Mouse (Mus musculus) lung, embryonic 14.5 days (tissue): Measurements from ENCODE around the gene Stat1. TPM values are rescaled to one million over a fixed set of nuclear protein-coding genes. Genes with fewer than 3 reads are reported as not detected.

Source experiments
- ATAC-seq: fragments of 200-750 bp; cut with Nextera tagmentation; 2 replicates; pipeline ENCODE4 v1.8.0; 2017; ENCODE audit warnings: mild to moderate bottlenecking, moderate TSS enrichment, moderate library complexity; ENCODE audit not compliant: insufficient read depth
- DNase-seq: peaks from one replicate; pipeline ENCODE4 v3.0.0-alpha.2; 2015
- H3K27ac ChIP-seq: fragments of 300-500 bp; sonication (generic); 2 replicates; pipeline ENCODE4 v1.5.1; 2014; ENCODE audit warnings: low read depth, mild to moderate bottlenecking, moderate library complexity
- H3K27me3 ChIP-seq: fragments of 300-500 bp; sonication (generic); 2 replicates; pipeline ENCODE4 v1.6.1; 2014; ENCODE audit warnings: low read length, control low read depth; ENCODE audit not compliant: insufficient read depth
- H3K36me3 ChIP-seq: fragments of 300-500 bp; sonication (generic); 2 replicates; pipeline ENCODE4 v1.6.1; 2014; ENCODE audit warnings: control low read depth; ENCODE audit not compliant: insufficient read depth
- H3K4me1 ChIP-seq: fragments of 300-500 bp; sonication (generic); 2 replicates; pipeline ENCODE4 v1.6.1; 2014; ENCODE audit warnings: antibody characterized with exemption, control low read depth; ENCODE audit not compliant: insufficient read depth
- H3K4me2 ChIP-seq: fragments of 300-500 bp; sonication (generic); 2 replicates; pipeline ENCODE4 v1.6.1; 2014; ENCODE audit warnings: mild to moderate bottlenecking
- H3K4me3 ChIP-seq: fragments of 300-500 bp; sonication (generic); 2 replicates; pipeline ENCODE4 v1.5.1; 2014; ENCODE audit warnings: low read depth, low read length
- H3K9ac ChIP-seq: fragments of 300-500 bp; sonication (generic); 2 replicates; pipeline ENCODE4 v1.6.1; 2014
- H3K9me3 ChIP-seq: fragments of 300-500 bp; sonication (generic); 2 replicates; pipeline ENCODE4 v1.6.1; 2016; ENCODE audit warnings: low read depth, low read length, control low read depth
- CTCF ChIP-seq: IDR thresholded peaks from 2 replicates; pipeline ENCODE4 v1.5.1; 2016; ENCODE audit warnings: antibody characterized with exemption, low read depth
- WGBS: fragments of 180-500 bp; shearing (Covaris S2); extraction: QIAGEN DNeasy Blood & Tissue Kit; methylation state at CpG from one replicate; pipeline ENCODE4 v1.1.7; 2014; 5-methylcytosine and 5-hydroxymethylcytosine counted together
- polyA plus RNA-seq: library from polyadenylated mRNA; unstranded; fragments of >200 nt; fragmentation: Nextera tagmentation; extraction: Ambion mirVana; gene quantifications from 2 replicates; pipeline ENCODE4 v1.2.1, GENCODE M21; 2014

Stat1 gene
- polyA plus RNA-seq, 1 experiment from 2014 or later: 21.4 TPM

DNA sequence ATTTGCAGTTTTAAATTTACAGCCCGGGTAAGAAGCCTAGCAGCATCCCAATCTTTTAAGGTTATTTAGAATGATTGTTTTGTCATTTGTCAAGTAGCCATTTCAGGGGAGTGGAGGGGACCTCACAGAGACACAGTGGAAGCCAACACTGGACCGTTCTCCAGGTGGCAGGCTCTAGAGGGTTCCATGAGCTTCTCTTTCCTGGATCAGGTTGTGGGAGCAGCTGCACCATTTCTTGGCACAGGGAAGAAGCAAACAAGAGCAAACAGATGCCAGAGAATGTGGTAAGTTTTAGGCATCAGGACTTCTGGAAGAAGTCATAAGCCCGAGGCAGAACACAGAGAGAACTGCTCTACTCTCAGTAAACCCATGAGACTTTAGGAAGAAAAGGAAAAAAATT, 2.8 kb upstream of the Stat1 start:
- DNase-seq (no peak), ATAC-seq (no peak)
- Histone ChIP-seq H3K36me3 (no peaks in the 10 kb centered on the region), H3K27me3 (no peaks in the 10 kb centered on the region), H3K4me2 (no peak overlapping the region), H3K27ac (no peak overlapping the region), H3K9ac (no peak overlapping the region), H3K9me3 (no peaks in the 10 kb centered on the region), H3K4me3 (no peak overlapping the region), H3K4me1 (peaks cover 10% of the 10 kb centered on the region; the same call in 1 of the 2 replicates)
- TF ChIP-seq CTCF: no peak
- WGBS: 65% methylated on average over 3 of the region's 3 CpGs

- no peaks in the 10 kb centered on the region for H3K27me3 ChIP-seq
- WGBS: 86% methylated on average over 1 of the region's 1 CpGs
- no peak overlapping the region for H3K4me3 ChIP-seq
- TF ChIP-seq CTCF: no peak
- DNase-seq (no peak), ATAC-seq (no peak)
- H3K4me1 ChIP-seq: peaks cover 10% of the 10 kb centered on the region; the same call in 1 of the 2 replicates
- H3K36me3 ChIP-seq: 0 out of 2 replicates have a peak, but pooled peaks cover 2% of the 10 kb centered on the region
- no peak overlapping the region for H3K27ac ChIP-seq
- no peaks in the 10 kb centered on the region for H3K9me3 ChIP-seq
- H3K9ac ChIP-seq: no peak overlapping the region
- H3K4me2 ChIP-seq: no peak overlapping the region
These were observed 1.5 kb upstream of the Stat1 start for GRCm38 (mm10) chr1:52117777-52118176.

GRCm38 (mm10) chr1:52119691-52120090, 451 bp downstream of the Stat1 start:
- DNase-seq (peak; percentile 25), ATAC-seq (peak; percentile 53)
- peak overlapping the region; percentile 19; the same call in 1 of the 2 replicates for H3K27ac ChIP-seq
- under 1% methylated on average over 20 of the region's 20 CpGs for whole genome bisulfite sequencing
- TF ChIP-seq CTCF: no peak
- peaks cover 6% of the 10 kb centered on the region; the same call in 1 of the 2 replicates for H3K36me3 ChIP-seq
- no peaks in the 10 kb centered on the region for H3K27me3 ChIP-seq
- H3K9me3 ChIP-seq: no peaks in the 10 kb centered on the region
- peak overlapping the region; percentile 75 for H3K4me2 ChIP-seq
- peaks cover 4% of the 10 kb centered on the region; the same call in 1 of the 2 replicates for H3K4me1 ChIP-seq
- peak overlapping the region; percentile 62 for H3K9ac ChIP-seq
- H3K4me3 ChIP-seq: peak overlapping the region; percentile 73

- DNase-seq: no peak
- no peak for ATAC-seq
- Histone ChIP-seq H3K9ac (peak overlapping the region; percentile 62), H3K4me1 (peaks cover 4% of the 10 kb centered on the region; the same call in 1 of the 2 replicates), H3K27ac (no peak overlapping the region), H3K36me3 (peaks cover 6% of the 10 kb centered on the region; the same call in 1 of the 2 replicates), H3K9me3 (no peaks in the 10 kb centered on the region), H3K27me3 (no peaks in the 10 kb centered on the region), H3K4me3 (peak overlapping the region; percentile 73), H3K4me2 (peak overlapping the region; percentile 75)
- 24% methylated on average over 10 of the region's 10 CpGs for WGBS
- TF ChIP-seq CTCF: no peak
These were observed 951 bp downstream of the Stat1 start for GRCm38 (mm10) chr1:52120191-52120590.

- Histone ChIP-seq H3K36me3 (peaks cover 9% of the 10 kb centered on the region; the same call in 1 of the 2 replicates), H3K4me2 (no peak overlapping the region), H3K4me3 (no peak overlapping the region), H3K27ac (no peak overlapping the region), H3K9me3 (no peaks in the 10 kb centered on the region), H3K4me1 (peaks cover 4% of the 10 kb centered on the region; the same call in 1 of the 2 replicates), H3K9ac (no peak overlapping the region), H3K27me3 (no peaks in the 10 kb centered on the region)
- WGBS: 88% methylated on average over 3 of the region's 3 CpGs
- DNase-seq (no peak), ATAC-seq (no peak)
- no peak for TF ChIP-seq CTCF
These were observed 1.8 kb downstream of the Stat1 start for GRCm38 (mm10) chr1:52121052-52121451.

GRCm38 (mm10) chr1:52124818-52125217, 5.6 kb downstream of the Stat1 start:
- Histone ChIP-seq H3K36me3 (peaks cover 12% of the 10 kb centered on the region; the same call in 1 of the 2 replicates), H3K9ac (no peak overlapping the region), H3K4me1 (peaks cover 4% of the 10 kb centered on the region; the same call in 1 of the 2 replicates), H3K9me3 (no peaks in the 10 kb centered on the region), H3K27me3 (no peaks in the 10 kb centered on the region), H3K4me2 (no peak overlapping the region), H3K4me3 (no peak overlapping the region), H3K27ac (no peak overlapping the region)
- ATAC-seq: no peak
- no peak for DNase-seq
- TF ChIP-seq CTCF: no peak
- WGBS: 62% methylated on average over 3 of the region's 3 CpGs

GRCm38 (mm10) chr1:52127350-52127749, 8.1 kb downstream of the Stat1 start:
- H3K27me3 ChIP-seq: no peaks in the 10 kb centered on the region
- no peak overlapping the region for H3K9ac ChIP-seq
- no peak overlapping the region for H3K27ac ChIP-seq
- H3K9me3 ChIP-seq: no peaks in the 10 kb centered on the region
- H3K4me3 ChIP-seq: no peak overlapping the region
- ATAC-seq (no peak), DNase-seq (no peak)
- peaks cover 12% of the 10 kb centered on the region; the same call in 1 of the 2 replicates for H3K36me3 ChIP-seq
- WGBS: 95% methylated on average over 6 of the region's 6 CpGs
- no peak for TF ChIP-seq CTCF
- H3K4me2 ChIP-seq: no peak overlapping the region
- no peaks in the 10 kb centered on the region for H3K4me1 ChIP-seq
